Mouse (Mus musculus): ENCODE measurements around the gene Gm11020. TPM values are rescaled to one million over a fixed set of nuclear protein-coding genes. Genes with fewer than 3 reads are reported as not detected.

The Gm11020 gene
- total RNA-seq, 1 experiment from 2014 or later, result not detected

DNA sequence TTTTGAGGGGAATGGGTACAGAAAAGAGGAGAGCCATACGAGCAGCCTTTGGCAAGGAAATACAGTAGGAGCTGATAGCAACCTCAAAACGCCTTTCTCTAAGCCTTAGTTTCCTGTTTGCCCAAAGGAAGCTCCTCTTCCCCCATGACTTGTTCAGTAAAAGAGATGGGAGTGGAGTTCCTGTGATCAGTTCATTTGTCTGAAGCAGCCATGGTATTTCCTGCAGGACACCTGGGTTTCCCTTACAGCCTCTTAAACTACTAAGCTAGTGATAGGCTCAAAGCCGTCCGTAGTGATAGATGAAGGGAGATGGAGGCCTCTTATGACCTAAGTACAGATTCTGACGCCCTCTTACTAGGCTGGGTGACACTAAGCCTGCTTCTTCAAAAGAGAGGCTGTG lies 21.1 kb downstream of the Gm11020 start:
- DNase-seq, result no peak

DNA sequence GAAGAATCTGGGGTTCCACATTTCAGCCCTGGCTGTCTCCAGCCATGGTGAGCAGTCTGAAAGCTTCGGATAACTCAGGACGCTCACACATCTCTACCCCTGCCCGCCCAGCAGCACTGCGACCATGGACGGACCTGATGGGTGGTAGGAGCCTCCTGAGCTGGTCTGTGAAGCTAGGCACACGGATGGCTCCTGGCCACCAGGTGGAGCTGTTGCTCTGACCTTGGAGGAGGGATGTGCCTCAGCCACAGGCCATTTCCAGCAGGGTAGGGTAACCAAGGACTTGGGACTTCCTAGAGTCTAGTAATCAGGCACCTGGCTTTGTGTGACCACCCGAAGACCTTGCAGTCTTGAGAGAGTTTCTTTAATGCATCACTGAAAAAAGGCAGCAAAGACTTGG lies 22.6 kb downstream of the Gm11020 start:
- peak; percentile 94 for DNase-seq

DNA sequence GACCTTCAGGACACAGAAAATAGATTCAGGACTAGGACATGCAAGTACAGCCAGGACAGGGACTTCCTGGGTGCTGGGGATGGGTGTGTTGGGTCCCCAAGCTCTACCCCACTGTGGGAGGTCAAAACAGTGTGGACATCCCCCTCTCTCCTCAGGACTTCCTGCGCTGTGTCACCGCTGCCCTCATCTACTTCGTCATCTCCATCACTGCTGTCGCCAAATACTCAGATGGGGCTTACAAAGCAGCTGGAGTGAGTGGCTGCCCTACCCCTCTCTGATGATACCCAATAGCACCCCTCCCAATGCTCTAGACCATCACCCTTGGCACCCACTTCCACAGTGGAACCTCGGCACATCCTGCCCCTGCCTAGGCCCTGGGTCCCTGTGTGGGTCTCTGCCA lies 23.3 kb downstream of the Gm11020 start:
- DNase-seq, result no peak

DNA sequence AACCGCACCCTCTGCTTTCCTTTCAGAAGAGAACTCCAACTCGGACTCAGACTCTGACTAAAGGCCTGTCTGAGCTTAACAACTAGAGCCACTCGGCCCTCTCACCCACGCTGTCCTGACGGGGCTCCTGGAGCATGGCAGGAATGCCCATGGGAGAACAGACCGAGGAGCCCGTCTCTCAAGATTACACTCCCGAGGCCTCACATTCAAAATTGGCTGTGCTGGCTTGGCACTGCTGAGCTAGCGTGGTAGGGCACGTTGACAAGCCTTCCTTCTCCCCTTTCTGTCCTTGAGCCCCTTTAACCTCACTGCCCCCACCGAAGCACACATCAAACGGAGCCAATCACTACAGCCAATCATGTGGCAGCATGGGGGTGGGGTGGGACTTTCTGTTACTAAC lies 25.3 kb downstream of the Gm11020 start:
- DNase-seq, result peak; percentile 61

DNA sequence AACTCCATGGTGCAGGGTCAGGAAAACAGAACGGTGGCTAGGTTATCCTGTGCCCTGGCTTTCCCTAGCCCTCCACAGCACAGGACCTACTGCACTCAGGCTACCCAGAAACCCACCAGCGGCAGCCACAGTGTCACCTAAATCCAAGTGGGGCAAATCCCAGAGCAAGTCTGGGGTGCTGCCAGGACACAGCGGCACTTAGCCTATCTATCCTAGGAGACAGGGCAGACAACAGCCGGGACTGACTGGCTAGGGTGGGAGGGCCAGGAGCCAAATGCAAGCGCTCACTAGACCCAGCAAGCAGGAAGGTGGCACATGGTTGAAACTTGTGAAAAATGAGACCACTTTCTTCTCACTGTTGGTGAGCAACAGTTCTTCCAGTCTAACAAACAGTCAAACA lies 27.6 kb downstream of the Gm11020 start:
- no peak for DNase-seq

DNA sequence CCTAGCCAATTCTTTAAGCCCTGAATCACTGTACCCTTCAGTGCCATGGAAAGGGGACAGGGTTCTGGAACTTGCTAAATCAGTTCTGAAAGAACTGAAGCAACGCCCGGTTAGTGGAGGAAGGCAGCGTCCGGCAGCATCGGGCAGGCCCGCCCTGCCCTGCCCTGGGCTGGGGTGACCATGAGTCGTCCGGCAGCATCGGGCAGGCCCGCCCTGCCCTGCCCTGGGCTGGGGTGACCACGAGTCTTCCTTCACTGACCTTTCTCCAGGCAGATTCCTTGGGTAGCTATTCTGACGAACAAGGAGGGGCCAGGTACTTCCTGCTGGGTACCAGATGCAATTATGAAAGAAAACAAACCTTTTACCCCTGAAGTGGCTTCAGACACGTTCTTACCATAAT lies 28.7 kb downstream of the Gm11020 start:
- no peak for DNase-seq

DNA sequence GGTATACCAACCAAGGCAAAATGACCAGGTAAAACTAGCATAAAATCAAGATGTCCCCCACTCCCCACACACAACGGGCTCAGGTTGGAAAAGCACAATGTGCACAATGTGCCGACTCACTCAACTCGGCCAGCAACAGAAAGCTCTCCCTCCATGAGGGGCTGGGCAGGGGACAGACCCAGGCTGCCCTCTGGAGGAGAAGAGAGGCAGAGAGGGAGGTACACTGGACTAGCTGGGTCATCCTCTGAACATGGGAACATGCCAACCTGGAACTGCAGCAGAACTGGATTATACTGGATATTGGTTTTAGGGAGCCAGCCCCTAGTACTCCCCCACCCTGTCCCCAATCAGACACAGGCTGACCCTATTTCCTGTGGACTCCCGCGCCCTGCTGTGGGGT lies 31.8 kb downstream of the Gm11020 start:
- DNase-seq, result no peak

DNA sequence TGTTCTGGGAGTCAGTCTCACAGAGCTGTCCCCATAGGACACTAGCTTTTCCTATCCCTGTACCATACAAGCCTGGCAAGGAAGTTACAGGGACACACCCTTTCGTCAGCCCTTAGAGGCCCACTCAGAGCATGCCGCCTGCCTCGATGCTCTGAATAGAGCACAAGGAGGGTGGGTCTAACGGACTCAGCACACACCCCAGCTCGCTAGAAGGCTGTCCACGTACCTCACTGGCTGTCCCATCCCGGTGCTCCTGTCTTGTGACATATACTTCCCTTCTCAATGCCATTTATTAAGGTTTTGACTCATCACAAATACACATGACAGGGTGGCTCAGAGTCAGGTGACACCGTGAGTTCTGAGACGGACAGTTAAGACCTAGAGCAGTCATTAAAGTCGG lies 33.1 kb downstream of the Gm11020 start:
- no peak for DNase-seq

DNA sequence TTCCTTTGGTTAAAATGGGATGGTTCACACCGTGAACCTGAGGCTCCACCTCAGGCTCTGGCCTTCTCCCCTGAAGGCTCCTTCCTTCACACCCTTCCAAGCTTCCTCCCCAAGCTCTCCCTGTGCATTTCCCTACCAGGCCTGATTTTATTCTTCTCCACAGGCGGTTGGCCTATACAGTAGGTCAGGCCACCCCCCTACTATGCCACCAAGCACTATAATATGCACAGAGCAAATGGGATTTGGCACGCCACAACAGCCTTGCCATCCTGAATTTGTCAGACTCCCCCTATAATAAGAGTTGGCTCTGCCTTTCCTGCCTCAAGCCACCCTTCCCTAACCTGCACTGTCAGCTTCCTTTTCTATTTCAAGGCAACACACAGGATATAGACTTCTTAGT lies 37.3 kb downstream of the Gm11020 start:
- DNase-seq, result no peak

DNA sequence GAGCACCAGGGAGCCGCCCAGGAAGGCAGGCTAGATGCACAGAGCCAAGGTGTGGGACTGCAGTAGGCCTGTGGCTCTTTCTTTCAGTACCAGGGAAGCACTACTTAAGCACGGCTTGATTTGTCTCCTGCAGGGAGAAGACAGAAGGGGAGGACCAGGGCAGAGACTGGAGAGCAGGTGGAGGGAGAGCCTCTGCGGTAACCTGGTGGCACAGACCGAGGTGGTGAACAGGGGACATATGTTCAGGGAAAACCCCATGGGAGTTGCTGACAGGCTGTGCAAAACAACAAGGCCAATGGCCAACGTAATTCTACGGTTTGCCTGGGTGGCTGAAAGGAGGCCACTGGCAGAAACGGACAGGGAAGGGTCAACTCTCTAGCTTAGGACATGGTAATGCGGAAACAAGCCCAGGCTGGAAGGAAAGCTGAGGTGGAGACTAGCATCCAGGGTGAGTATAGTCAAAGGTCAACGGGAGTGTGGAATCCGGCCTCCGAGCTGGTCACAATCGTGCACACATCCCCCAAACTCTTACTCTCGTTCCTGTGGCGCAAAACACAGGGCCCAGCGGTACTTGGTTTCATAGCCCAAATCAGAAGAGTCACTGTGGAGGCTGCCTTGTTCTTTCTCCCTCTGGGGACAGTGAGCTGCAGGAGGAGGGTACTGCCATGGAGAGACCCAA lies 38.5 kb downstream of the Gm11020 start:
- peak; percentile 21 for DNase-seq

DNA sequence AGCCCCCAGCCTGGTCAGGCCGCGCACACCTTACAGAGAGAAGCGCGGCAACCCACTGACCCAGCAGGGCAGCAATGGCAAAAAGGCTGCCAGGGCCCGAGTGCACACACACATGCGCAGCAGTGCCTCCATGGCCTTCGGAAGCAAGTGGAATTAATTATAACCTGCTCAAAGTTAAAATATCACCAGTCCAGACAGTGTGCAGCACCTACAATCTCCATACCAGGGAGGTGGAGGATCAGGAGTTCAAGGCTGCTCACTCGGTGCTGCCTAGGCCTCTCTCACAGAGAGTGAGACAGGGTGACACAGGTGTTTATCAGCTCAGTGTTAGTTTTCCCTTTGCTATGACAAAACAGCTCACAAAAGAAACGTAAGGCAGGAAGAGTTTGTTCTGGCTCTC lies 44.3 kb downstream of the Gm11020 start:
- DNase-seq, result no peak

DNA sequence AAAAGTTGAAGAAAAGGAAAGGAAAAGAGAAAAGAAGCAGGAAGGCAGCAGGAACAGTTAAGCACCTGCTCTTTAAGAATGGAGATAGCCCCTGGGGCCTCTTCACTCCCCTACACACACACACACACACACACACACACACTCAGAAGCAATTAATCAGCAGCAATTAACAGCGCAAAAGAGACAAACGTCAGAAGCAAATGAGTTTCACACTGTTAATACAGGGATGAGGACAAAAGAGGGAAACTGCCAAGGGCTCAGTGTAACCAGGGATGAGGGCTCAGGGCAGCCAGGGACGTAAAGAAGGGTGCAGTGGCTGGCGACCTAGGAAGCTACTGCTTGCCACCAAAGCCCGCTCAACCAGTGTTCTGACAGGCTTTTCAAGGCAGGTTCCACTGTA lies 46.0 kb downstream of the Gm11020 start:
- DNase-seq, result no peak

DNA sequence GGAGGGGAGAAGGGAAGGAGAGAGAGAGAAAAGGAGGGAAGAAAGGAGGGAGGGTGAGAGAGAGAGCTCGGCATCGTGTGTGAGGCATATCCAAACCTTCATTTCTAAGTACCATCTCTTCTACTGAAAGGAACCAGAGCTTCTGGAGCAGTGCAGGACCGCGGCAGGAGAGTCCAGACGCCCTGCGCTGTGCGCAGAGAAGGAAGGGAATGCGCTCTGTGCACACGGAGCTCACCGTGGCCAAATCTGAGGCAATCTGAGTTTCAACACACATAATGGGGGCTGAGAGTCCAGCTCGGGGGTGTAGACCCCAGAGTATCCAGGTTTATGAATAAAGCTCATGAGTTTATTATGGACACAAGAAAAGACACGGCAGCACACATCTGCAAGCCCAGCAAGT lies 48.2 kb downstream of the Gm11020 start:
- no peak for DNase-seq

DNA sequence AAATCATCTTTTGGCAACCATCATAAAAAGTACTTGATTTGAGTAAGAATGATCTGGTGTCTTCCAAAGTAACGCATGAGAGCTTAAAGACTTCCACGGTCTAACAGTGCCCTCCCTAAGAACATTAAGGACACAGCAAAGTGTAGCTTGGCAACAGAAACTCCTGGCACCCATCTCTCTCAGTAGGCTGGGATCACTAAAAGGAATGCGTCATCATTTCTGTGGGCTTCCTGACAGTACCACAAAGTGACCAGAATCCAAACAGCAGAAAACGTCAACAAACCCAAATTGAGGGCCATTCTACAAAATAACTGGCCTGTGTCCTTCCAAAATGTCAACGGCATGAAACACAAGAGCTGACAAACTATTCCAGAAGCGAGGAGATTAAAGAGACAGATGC lies 48.7 kb downstream of the Gm11020 start:
- no peak for DNase-seq

DNA sequence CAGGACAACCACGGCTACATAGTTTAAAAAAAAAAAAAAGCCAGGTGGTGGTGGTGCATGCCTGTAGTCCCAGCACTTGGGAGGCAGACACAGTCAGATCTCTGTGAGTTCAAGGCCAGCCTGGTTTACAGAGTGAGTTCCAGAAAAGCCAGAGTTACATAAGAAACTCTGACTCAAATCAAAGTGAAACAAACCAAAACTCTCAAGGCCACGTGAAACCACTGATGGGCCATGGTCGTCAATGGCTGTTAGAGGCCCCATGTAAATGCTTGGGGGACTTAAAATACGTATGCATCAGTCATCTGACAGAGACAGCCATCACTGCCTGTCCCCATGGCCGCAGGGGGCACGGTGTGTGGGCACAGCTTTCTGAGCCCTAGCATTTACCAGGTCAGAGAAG lies 49.8 kb downstream of the Gm11020 start:
- no peak for DNase-seq

Other genes with a start within 250 kb of the Gm11020 start
- 137 and 152 TPM in 2 replicates for gene Cdh5, start 219.9 kb upstream of the Gm11020 start, total RNA-seq (2021)
- gene Bean1, start 151.1 kb upstream of the Gm11020 start, total RNA-seq (2021), result 7.1 and 10.3 TPM in 2 replicates
- 41.9 and 49.5 TPM in 2 replicates for gene Tk2, start 73.0 kb upstream of the Gm11020 start, total RNA-seq (2021)
- gene Cklf, start 70.7 kb upstream of the Gm11020 start, total RNA-seq (2021), result 63.6 and 75.7 TPM in 2 replicates
- gene Cmtm2a, start 28.4 kb upstream of the Gm11020 start, total RNA-seq (2021), result 0.33 TPM in 1 of 2 replicates, not detected in the other
- gene Gm45711, start 11.5 kb upstream of the Gm11020 start, total RNA-seq (2021), result not detected in 2 replicates
- not detected in 2 replicates for gene Cmtm1, start 11.4 kb upstream of the Gm11020 start, total RNA-seq (2021)
- gene Cmtm2b, start 663 bp downstream of the Gm11020 start, total RNA-seq (2021), result not detected in 2 replicates
- 61.1 and 67.9 TPM in 2 replicates for gene Cmtm3, start 17.8 kb downstream of the Gm11020 start, total RNA-seq (2021)
- gene Cmtm4, start 74.2 kb downstream of the Gm11020 start, total RNA-seq (2021), result 36.8 and 40.9 TPM in 2 replicates
- gene Dync1li2, start 121.5 kb downstream of the Gm11020 start, total RNA-seq (2021), result 93.9 and 128 TPM in 2 replicates
- gene Terb1, start 188.3 kb downstream of the Gm11020 start, total RNA-seq (2021), result 0.23 TPM in 1 of 2 replicates, not detected in the other
- 30.2 and 31.1 TPM in 2 replicates for gene Nae1, start 213.1 kb downstream of the Gm11020 start, total RNA-seq (2021)
- 4.0 and 4.1 TPM in 2 replicates for gene Car7, start 213.1 kb downstream of the Gm11020 start, total RNA-seq (2021)

Measured in adrenal gland, postnatal 14 days (tissue).